Mouse (Mus musculus) neutrophil, adult 59 days (primary cell): ENCODE results near the gene C2cd3. TPM values are rescaled to one million over a fixed set of nuclear protein-coding genes. Genes with fewer than 3 reads are reported as not detected.

ENCODE experiments used
- total RNA-seq, 2 experiments: library from RNA; stranded (reverse); gene quantifications; 1 replicate in 1 of 2; 2 replicates in 1 of 2; pipeline ENCODE4 v1.2.4; 2023

C2cd3 gene
- 10 to 100 TPM; 26.0 to 27.2 TPM for total RNA-seq

DNA sequence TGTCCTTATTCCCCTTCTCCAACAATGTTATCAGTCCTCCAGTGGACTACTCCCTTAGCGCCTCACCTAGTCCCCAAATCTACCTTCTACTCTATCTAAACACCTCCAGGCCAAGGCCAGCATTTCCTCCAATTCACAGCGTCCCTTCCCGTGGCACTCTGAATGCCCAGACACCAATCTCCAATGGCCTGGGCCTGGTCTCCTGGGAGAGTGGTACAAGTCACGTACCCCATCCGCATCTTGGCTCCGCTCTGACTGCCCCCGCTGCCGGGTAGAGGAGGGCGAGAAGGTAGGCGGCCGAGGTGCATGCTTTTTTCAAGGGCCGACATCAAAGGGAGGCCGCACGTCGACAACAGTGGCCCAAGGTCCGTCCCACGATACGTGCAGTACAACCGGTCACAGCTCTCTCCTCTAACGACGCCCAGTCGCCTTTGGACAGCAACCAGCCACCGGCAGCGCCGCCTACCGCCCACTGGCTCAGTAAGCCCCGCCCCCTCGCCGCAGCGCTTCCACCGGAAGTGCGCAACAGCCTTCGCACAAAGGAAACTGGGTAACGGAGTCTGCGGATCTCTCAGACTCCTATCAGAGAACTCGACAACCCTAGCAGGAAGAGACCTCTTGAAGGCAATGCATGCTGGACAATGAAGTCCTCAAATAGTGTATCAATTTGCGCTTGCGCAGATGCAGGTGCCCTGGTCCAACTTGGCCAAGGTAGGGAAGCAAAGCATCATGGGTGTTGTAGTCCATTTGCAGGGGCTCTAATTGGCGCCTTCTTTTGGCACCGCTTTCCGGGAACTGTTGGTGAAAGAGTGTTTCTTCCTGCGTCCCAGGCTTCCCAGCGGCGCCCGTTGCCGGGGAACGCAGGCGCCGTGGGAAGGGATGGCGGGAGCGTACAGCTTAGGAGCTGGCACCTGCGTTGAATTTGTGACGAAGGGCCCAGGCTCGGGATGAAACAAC lies at the start of gene C2cd3, which contains the start of gene Ppme1:
Gene C2cd3 (plus strand): TSS at position 739 of the 957 bp plus-strand sequence.
Gene Ppme1 (minus strand): TSS at position 813 of the 957 bp plus-strand sequence.

DNA sequence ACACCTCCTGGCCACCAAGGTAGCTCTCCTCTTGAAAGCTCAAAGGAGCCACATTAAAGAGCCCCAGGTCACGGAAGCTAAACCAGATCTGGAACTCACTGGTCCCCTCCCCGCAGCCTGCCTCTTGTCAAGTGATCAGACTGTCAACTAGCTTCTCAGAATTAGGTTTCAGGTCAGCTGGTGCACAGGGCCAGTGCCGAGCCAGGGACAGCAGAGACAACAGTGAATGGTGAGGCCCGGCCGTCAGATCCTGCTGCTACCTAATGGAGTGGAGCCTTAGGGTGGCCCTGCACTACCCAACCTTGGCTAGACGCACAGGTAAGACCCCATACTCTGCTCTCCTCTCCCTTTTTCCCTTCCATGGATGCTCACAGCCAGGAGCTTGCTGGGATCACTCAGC lies 100.7 kb downstream of the C2cd3 start, which contains the start of gene Ucp3:
Gene Ucp3 (plus strand): TSS at position 214 of the 400 bp plus-strand sequence.

DNA sequence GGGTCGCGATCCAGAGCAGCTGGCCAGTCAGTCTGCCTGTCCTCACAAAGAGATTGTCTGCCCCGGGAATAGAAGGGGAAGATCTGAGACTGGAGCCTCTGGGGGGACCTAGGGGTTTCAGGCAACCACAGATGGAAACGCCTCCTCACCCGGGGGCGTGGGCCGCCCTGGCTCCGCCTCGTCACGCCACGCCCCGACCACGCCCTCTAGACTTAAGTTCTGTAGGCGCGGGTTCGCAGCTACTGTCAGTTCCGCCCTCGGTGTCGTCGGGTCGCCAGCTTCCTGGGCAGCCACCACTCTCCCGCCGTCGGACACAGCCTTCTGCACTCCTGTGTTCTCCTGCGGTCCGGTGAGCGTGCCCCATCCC lies 121.1 kb downstream of the C2cd3 start, which contains the start of gene Ucp2:
Gene Ucp2 (plus strand): TSS at position 221 of the 367 bp plus-strand sequence.

DNA sequence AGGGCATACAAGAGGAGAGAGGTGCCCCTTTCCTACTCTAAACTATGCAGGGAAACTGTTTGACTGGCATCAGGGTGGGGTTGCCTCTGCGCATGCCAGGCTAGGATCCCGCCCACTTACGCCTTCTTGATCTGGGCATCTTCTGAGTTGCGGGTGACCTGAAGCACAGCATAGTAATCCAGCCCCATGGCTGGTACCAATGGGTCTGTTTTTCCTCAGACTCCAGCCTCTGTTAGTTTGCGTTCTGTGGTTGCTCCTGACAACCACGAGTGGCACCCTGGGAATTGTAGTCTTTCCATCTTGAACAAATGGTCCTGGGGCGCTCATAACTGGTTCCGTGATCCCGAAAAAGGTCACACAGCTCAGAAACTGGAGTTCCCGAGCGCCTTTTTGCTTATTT lies 142.5 kb downstream of the C2cd3 start, which contains the start of gene Dnajb13:
Gene Dnajb13 (minus strand): TSS at position 388 of the 400 bp plus-strand sequence.

Other genes starting within 250 kb of the C2cd3 start
- gene Lipt2, start 213.0 kb upstream of the C2cd3 start, total RNA-seq: 1 to 10 TPM; 1.1 to 1.3 TPM
- gene Kcne3, start 195.7 kb upstream of the C2cd3 start, total RNA-seq: 10 to 100 TPM; 18.1 to 26.7 TPM
- gene Pgm2l1, start 144.8 kb upstream of the C2cd3 start, total RNA-seq: 1 to 10 TPM; 8.5 to 8.7 TPM
- gene P4ha3, start 86.7 kb upstream of the C2cd3 start, total RNA-seq: not detected
- 10 to 100 TPM; 18.2 to 26.6 TPM for gene Ppme1, start 74 bp downstream of the C2cd3 start, total RNA-seq
- under 1 TPM; 0.22 to 0.38 TPM for gene Ucp3, start 100.8 kb downstream of the C2cd3 start, total RNA-seq
- gene Ucp2, start 121.1 kb downstream of the C2cd3 start, total RNA-seq: 1,000 to 10,000 TPM; 1,531 to 1,532 TPM
- not detected for gene Dnajb13, start 142.7 kb downstream of the C2cd3 start, total RNA-seq
- gene Coa4, start 164.8 kb downstream of the C2cd3 start, total RNA-seq: 10 to 100 TPM; 16.2 to 20.1 TPM
- 100 to 1,000 TPM; 141 to 145 TPM for gene Rab6a, start 235.2 kb downstream of the C2cd3 start, total RNA-seq
- 10 to 100 TPM; 30.1 to 31.1 TPM for gene Mrpl48, start 236.1 kb downstream of the C2cd3 start, total RNA-seq